Mouse (Mus musculus) heart, postnatal 10 days (tissue): ENCODE measurements around the gene Ccdc77. TPM values are rescaled to one million over a fixed set of nuclear protein-coding genes. Genes with fewer than 3 reads are reported as not detected.

Source experiments
- DNase-seq, 2 experiments: peaks; one replicate each; pipeline ENCODE4 v3.0.0; 2021
- intact Hi-C: fragments of 180-260 bp; cut with DNase I; formaldehyde crosslinking; loops from one replicate; pipeline ENCODE4 v1.15.1; 2025
- total RNA-seq, 2 experiments: library from RNA; stranded (reverse); gene quantifications; 2 replicates each; pipeline ENCODE4 v1.2.3; 2021

The Ccdc77 gene
- 10 to 100 TPM in 1 of 2 experiments, 1 to 10 TPM in 1; 9.4 to 11.6 TPM for total RNA-seq

DNA sequence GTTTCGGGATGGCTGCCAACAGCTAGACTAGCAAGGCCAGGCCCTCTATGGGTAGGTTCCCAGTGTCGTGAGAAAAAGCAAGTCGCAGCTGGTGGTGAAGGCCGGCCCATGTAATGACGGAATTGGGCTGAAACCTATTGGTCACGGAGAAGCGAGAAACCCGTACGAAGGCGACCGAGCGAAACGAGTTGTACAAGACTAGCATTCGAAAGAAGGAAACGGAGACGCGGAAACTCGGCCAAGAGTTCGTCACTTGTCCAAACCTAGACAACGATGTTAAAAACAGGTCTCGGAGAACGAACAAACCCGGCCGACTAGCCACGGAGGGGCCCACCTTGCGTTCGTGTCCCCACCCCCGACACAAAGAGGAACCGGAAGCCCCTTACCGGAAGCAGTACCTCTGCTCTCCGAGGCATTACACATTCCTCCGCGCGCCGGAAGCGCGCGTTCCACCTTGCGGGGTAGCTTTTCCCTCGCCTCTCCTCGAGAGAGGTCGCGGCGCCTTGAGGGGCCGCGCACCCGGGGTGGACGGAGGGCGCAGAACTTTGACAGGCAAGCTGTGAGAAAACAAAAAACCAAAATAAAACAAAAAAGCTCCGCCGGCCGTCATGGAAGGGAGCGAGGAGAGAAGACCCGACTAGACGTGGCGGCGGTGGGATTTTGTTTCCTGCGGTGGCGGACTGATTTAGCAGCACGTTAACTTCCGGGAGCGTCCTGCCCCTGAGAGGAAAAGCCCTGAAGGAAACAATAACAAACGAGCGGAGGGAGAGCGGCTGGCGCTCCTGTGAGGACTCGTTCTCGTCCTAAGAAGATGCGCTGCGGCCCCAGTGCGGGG lies at the start of gene Ccdc77, which contains the start of gene Kdm5a:
Ccdc77 (minus strand) TSS at position 687 of the 835 bp plus-strand sequence.
Kdm5a (plus strand) TSS at position 437 of the 835 bp plus-strand sequence.
- DNase-seq: peak; percentile 96
- intact Hi-C loops: no loop called here

DNA sequence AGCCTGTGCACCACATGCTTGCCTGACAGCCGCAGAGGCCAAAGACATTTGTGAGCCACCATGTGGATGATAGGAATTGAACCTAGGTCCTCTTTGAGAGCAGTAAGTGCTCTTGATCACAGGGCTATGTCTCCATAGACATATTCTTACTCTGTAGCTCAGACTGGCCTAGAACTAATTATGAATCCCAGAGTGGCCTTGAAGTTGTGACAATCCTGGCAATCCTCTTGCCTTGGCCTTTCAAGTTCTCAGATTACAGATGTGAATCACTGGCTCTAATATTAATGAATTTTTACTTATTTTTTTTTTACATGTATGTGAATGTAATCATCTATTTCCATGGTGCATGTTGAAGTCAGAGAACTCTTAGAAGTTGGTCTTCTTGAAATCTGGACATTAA lies 39.8 kb upstream of the Ccdc77 start:
- DNase-seq: no peak
- intact Hi-C loops: no loop called here

DNA sequence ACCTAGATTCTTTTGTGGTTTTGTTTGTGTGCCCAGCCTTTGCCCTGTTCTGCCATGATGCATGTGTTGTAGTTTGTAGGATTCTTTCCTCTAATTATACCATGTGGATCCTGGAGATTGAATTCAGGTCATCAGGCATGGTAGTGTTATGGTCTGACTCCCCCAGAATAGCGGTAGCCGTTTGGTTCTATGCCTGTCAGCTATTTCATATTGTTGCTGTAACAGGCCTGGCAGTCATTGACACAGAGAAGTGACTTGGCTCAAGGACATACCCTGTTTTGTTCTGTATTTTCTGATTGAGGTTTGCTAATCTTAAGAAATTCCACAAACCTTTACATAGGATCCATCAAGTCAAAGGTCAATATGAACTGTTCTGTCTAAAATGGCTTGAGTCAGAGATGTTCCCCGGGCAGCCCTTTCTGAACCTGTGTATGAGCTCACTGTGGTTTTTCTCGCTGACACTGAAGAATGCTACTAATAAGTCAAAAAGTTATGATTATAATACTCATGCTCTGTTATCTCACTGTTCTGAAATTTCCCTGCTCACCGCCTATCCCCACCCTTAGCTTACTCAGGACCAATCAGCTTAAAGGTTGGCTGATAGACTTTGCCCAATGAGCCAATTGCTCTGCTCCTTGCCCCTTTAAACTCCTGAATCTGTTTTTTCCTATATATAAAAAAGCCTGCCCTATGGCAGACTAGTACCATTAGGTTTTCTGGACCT lies 31.6 kb upstream of the Ccdc77 start:
- intact Hi-C loops: no loop called here
- no peak for DNase-seq

DNA sequence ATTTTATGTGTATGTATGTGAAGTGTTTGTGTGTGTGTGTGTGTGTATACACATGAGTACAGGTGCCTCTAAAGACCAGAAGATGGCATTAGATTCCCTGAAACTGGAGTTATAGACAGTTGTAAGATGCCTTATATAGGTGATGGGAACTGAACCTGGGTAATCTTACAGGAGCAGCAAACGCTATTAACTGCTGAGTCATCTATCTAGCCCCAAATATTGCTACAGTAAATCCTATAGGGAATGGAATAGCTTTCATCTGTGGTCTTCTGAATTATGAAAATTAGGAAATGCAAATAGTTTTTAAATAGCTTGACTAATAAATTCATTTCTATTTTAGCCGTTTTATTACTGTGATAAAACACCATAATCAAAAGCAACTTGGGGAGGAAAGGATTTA lies 28.6 kb upstream of the Ccdc77 start:
- DNase-seq: no peak
- intact Hi-C loops: no loop called here

DNA sequence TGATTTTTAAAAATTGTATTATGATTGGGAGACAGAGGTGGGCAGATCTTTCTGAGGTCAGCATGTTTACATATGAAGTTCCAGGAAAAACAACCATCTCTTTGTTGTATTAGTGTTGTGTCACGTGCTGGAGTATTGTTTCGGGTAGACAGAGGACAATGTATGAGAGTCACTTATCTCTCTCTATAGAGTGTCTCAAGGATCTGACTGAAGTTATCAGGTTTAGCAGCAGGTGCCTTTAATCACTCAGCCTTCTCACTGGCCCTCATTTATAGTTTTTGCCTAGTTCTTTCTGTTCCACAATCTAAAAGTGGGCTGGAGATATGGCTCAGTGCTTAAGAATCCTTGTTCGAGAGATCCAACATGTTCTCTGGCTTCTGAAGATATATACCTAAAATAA lies 25.9 kb upstream of the Ccdc77 start:
- no peak for DNase-seq
- intact Hi-C loops: no loop called here

DNA sequence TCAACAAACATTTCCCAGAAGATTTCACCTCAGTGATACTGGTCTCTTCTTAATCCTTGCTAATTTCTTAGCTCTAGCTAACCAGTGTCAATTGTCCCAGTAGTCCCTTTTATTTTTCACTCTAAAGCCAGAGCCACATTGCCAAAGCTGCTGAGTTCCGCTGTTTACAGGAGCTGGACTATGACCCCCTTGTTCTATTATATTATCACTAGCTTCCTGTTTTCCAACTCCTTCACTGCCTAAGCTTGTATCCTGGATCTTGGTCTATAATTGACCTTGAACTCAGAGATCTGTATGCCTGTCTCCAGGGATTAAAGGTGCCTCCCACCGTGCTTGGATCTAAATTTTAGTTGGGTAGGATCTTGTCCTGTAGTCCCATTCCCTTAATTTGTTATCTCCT lies 12.6 kb upstream of the Ccdc77 start:
- intact Hi-C loops: no loop called here

DNA sequence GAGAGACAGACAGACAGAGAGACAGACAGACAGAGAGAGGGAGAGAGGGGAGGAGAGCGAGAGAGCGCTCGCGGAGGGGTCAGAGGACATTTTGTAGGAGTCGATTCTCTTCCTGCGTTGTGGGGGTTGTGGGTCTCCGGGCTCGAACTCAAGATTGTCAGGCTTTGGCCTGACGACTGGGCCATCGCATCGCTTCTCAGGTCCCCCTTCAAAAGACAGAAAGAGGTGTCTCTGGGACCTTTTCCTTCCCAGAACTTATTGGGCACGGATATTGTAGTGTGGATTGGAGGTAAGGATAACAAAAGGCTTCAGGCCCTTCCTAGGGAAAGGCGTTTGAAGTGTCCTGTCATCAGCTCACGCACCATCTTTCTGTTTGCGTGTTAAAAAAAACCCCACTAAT lies 877 bp upstream of the Ccdc77 start:
- intact Hi-C loops: no loop called here
- peak; percentile 13 to 14 for DNase-seq

More for the DNA sequence above, 12.6 kb upstream of the Ccdc77 start:
- DNase-seq: no peak

DNA sequence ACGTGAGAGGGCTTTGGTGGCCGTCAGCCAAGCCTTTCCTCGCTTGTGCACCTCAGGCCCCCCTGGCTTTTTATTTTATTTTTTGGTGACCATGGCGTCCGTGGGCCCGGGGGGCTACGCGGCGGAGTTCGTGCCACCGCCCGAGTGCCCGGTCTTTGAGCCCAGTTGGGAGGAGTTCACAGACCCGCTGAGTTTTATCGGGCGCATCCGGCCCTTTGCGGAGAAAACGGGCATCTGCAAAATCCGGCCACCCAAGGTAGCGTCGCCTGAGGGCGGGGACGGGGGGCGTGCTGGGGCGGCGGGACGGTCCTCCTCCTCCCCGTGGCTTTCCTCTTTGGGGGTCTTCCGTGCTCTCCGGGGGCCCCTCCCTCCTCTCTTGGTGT lies 340 bp upstream of the Ccdc77 start:
- DNase-seq: no peak
- intact Hi-C loops: no loop called here

- intact Hi-C loops: no loop called here
- no peak for DNase-seq
Measured at GRCm38 (mm10) chr6:120362774-120363687, 1.1 kb downstream of the Ccdc77 start.

DNA sequence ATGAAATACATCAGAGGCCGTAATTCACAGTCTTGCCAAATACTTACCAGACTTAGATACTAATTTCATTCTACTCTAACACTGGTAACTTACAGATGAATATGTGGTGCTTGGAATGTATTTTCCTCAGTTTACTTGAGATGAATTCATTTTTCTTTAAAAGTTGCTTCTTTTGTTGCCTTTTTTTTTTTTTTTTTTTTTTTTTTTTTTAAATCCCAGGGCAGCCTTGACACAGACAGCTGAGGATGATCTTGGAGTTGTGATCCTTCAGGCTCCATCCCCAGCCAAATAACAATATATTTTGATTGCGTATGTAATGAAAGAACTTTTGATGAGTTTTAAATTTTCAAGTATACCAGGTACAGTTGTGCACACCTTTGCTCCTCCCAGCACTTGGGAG lies 2.0 kb downstream of the Ccdc77 start:
- no peak for DNase-seq
- intact Hi-C loops: no loop called here

GRCm38 (mm10) chr6:120356951-120357945 lies 6.9 kb downstream of the Ccdc77 start:
- intact Hi-C loops: no loop called here
- peak; percentile 89 for DNase-seq

GRCm38 (mm10) chr6:120356478-120356877 lies 7.7 kb downstream of the Ccdc77 start:
- intact Hi-C loops: no loop called here
- no peak for DNase-seq

- no peak for DNase-seq
- intact Hi-C loops: no loop called here
Measured at GRCm38 (mm10) chr6:120349018-120349417, 15.2 kb downstream of the Ccdc77 start.

DNA sequence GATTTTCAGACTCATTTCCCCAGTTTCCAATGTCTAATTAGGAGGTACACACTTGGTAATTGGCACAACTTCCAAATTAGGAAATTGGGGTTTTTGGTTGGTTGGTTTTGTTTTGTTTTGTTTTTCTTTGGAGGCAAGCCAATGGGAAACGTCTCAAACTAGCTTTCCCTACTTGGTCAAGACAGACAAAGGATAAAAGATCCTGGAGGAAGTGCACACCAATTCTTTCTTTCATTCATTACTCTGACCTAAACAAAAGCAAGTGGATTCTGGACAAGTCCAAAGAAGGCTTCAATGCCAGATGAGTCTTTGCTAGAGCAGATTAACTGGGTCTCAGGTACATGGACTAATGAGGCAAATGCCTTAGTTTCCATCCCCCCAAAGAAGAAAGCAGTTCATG lies 20.2 kb downstream of the Ccdc77 start:
- no peak for DNase-seq
- intact Hi-C loops: no loop called here

GRCm38 (mm10) chr6:120332351-120332750 lies 31.8 kb downstream of the Ccdc77 start:
- DNase-seq: no peak
- intact Hi-C loops: no loop called here

- intact Hi-C loops: loop anchor here (2.0 kb wide), 1 partner anchor 102 kb away; no protein-coding TSS in a partner anchor
Measured at GRCm38 (mm10) chr6:120324295-120324927, 39.8 kb downstream of the Ccdc77 start.

DNA sequence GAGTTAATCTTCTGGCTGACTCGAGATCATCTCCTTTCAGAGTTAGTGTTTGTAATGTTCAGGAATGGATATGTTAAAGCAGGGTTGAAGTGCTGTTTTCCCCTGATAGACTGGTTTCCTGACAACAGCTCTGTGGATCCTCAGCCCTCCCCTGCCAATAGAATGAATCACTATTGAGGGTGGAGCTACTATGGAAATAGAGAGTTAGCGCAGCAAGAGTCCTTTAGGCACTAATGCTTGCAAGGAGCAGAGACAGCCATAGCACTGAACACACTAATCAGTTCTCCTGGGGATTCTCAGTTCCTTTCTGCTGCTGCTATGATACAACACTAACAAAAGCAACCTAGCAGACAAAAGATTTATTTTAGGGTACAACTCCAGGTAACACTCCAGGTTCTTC lies 43.8 kb downstream of the Ccdc77 start:
- intact Hi-C loops: no loop called here
- no peak for DNase-seq

More at GRCm38 (mm10) chr6:120324295-120324927, 39.8 kb downstream of the Ccdc77 start:
- DNase-seq: peak; percentile 74 to 83

DNA sequence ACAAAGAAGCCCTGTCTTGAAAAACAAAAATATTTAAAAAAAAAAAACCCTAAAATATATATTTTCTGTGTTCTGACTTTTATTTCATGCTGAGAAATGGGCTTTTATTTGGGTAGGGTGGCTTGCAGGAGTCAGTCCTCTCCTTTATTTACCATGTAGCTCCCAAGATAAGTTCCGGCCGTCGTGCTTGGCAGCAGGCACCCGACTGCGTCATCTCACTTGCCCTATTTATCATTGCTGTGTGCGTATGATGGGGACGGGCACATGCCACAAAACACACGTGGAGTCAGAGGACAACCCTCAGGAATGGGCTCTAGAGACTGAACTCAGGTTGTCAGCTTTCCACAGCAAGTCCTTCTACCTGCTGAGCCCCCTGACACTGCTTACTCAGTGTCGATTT lies 45.0 kb downstream of the Ccdc77 start:
- intact Hi-C loops: no loop called here
- peak in 1 of 2 experiments; percentile 10 for DNase-seq

DNA sequence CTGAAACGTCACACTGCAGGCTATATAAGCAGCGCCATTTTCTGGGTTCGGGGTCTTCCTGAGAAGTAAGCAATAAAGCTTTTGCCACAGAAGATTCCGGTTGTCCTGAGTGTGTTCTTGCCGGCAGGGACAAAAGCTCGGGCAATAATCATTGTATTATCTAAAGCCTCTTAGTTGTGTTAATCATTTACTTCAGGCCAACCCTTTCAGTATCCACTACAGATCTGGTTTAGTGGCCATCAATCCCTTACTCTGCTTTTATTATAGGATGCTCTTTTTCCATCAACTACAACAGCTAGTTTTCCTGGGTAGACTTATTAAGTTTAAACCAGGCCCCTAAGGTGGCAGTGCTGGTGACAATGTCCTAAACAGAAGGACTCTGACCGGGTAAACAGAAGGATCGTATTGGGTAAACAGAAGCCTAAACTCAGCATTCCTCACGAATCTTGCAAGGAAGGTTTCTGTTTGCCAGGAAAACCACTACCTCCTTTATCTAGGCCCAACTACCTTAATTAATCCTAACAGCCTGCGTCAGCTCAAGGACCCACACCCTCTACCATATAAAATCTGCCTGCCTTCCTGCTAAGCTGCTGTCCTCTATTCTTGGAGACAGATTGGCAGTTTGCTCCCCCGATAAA lies 45.8 kb downstream of the Ccdc77 start:
- no peak for DNase-seq
- intact Hi-C loops: no loop called here
